Mouse (Mus musculus): Measurements from ENCODE around the gene Hlx. TPM values are rescaled to one million over a fixed set of nuclear protein-coding genes. Genes with fewer than 3 reads are reported as not detected.

Hlx gene
- polyA plus RNA-seq, 1 experiment from 2014 or later, result 7.7 TPM

GRCm38 (mm10) chr1:184718261-184719120 is 13.9 kb downstream of the Hlx start:
- H3K36me3 ChIP-seq (replicated peaks), result no peaks in the 10 kb centered on the region
- H3K9me3 ChIP-seq, result no peaks in the 10 kb centered on the region
- peaks cover 10% of the 10 kb centered on the region; the same call in 1 of the 2 replicates for H3K4me1 ChIP-seq
- H3K4me3 ChIP-seq, result 0 out of 2 replicates have a peak overlapping the region, but pooled peaks have one; percentile 28
- WGBS, result under 1% methylated on average over 41 of the region's 41 CpGs
- DNase-seq (ENCODE audit: low spot score), result peak; percentile 64
- H3K27ac ChIP-seq (replicated peaks), result no peak overlapping the region
- peaks cover 100% of the 10 kb centered on the region for H3K27me3 ChIP-seq (replicated peaks; ENCODE audit: low read depth, poor library complexity, severe bottlenecking)

DNA sequence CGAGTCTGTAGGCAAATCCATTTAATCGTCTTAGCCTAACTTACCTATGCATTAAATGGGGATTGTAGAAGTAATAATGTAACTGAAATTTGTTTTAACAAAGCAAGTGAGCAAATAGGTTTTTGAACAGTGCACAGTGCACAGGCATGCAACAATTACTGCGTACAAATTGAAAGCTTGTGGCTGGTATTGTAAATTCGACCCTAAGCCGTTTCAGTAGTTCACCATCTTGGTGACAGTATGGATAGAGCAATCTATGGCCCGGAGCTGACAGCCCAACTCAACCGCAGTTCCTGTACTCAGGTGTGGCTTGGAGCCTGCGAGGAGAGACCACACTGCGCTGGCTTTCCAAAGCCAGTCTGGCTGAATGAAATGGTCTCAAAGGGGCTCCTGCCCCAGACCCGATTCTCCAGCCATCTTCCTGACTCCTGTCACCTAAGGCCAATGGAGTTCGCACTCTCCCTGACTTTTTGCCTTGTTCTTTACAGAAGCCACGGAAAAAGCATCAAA is 14.7 kb downstream of the Hlx start:
- Histone ChIP-seq H3K9me3 (no peaks in the 10 kb centered on the region), H3K27ac (replicated peaks) (no peak overlapping the region)
- under 1% methylated on average over 12 of the region's 12 CpGs for WGBS

GRCm38 (mm10) chr1:184717016-184717568 is 15.3 kb downstream of the Hlx start:
- Histone ChIP-seq H3K9me3 (no peaks in the 10 kb centered on the region), H3K4me1 (peaks cover 10% of the 10 kb centered on the region; the same call in 1 of the 2 replicates), H3K36me3 (replicated peaks) (no peaks in the 10 kb centered on the region), H3K4me3 (no peak overlapping the region), H3K27me3 (replicated peaks; ENCODE audit: low read depth, poor library complexity, severe bottlenecking) (peaks cover 100% of the 10 kb centered on the region), H3K27ac (replicated peaks) (no peak overlapping the region)
- under 1% methylated on average over 18 of the region's 18 CpGs for WGBS
- peak; percentile 55 for DNase-seq (ENCODE audit: low spot score)

More for the DNA sequence above, 14.7 kb downstream of the Hlx start:
- Histone ChIP-seq H3K36me3 (replicated peaks) (no peaks in the 10 kb centered on the region), H3K27me3 (replicated peaks; ENCODE audit: low read depth, poor library complexity, severe bottlenecking) (peaks cover 100% of the 10 kb centered on the region), H3K4me1 (peaks cover 10% of the 10 kb centered on the region; the same call in 1 of the 2 replicates), H3K4me3 (no peak overlapping the region)
- DNase-seq (ENCODE audit: low spot score), result no peak

DNA sequence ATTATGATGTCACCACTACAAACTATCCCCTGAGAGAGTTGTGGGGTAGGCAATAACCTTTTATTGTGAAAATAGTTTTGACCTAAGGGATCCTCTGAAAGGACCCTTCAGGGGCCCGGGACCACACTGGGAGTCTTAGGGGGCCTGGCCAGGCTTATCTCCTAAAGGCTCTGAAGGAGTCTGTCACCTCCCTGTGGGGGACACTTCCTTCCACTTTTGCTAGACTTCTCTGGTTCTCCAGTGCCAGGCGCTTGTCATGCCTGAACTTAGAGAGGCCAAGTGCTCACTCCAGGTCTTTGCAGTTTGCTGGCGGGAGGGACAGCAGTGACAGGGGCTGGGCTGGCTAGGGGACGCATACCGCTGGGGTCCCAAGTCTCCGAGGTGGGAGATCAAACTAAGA is 16.3 kb downstream of the Hlx start:
- Histone ChIP-seq H3K36me3 (replicated peaks) (no peaks in the 10 kb centered on the region), H3K27me3 (replicated peaks; ENCODE audit: low read depth, poor library complexity, severe bottlenecking) (peaks cover 94% of the 10 kb centered on the region), H3K27ac (replicated peaks) (no peak overlapping the region), H3K4me3 (no peak overlapping the region), H3K9me3 (no peaks in the 10 kb centered on the region), H3K4me1 (peaks cover 10% of the 10 kb centered on the region; the same call in 1 of the 2 replicates)
- peak; percentile 23 for DNase-seq (ENCODE audit: low spot score)
- WGBS, result under 1% methylated on average over 6 of the region's 6 CpGs

- peaks cover 10% of the 10 kb centered on the region; the same call in 1 of the 2 replicates for H3K4me1 ChIP-seq
- no peak overlapping the region for H3K27ac ChIP-seq (replicated peaks)
- no peaks in the 10 kb centered on the region for H3K36me3 ChIP-seq (replicated peaks)
- H3K4me3 ChIP-seq, result no peak overlapping the region
- peaks cover 90% of the 10 kb centered on the region for H3K27me3 ChIP-seq (replicated peaks; ENCODE audit: low read depth, poor library complexity, severe bottlenecking)
- 24% methylated on average over 6 of the region's 6 CpGs for WGBS
- no peak for DNase-seq (ENCODE audit: low spot score)
- H3K9me3 ChIP-seq, result no peaks in the 10 kb centered on the region
Measured at GRCm38 (mm10) chr1:184715693-184716092, 16.7 kb downstream of the Hlx start.

DNA sequence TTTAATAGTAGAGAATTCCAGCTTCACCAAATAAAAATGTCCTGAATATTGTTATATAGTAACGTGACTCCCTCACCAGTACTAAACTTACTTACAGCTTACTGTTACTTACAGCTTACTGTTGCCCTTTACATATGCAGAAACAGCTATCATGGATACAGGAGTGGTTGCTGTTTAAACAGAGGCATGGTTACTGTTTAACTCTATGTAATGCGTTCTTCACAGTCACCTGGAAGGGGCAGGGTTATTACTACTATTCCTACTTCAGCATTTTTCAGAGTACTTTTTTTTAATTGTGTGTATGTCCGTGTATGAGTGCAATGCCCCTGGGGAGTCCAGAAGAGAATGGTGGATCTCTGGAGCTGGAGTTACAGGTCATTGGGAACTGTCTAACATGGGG is 17.9 kb downstream of the Hlx start:
- Histone ChIP-seq H3K9me3 (no peaks in the 10 kb centered on the region), H3K4me3 (no peak overlapping the region), H3K27me3 (replicated peaks; ENCODE audit: low read depth, poor library complexity, severe bottlenecking) (peaks cover 83% of the 10 kb centered on the region), H3K4me1 (peaks cover 10% of the 10 kb centered on the region; the same call in 1 of the 2 replicates), H3K27ac (replicated peaks) (no peak overlapping the region), H3K36me3 (replicated peaks) (no peaks in the 10 kb centered on the region)
- WGBS, result 28% methylated on average over 3 of the region's 3 CpGs
- DNase-seq (ENCODE audit: low spot score), result no peak

DNA sequence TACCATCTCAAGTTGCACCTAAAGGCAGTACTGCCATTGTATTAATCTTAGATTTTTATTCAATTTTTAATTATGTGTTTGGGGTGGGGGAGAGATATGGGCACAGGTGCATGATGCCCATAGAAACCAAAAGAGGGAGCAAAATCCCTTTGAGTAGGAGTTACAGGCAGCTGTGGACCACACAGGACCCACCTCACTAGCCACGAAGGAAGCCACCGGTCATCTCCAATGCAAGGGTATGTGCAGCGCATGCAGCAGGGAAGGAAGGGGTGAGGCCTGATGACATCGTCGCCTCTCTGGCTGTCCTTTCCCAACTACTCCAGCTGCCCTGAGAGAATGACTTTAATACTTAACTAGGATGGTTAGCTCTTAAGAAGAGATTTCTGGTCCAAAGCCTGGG is 18.7 kb downstream of the Hlx start:
- H3K4me3 ChIP-seq, result no peak overlapping the region
- H3K9me3 ChIP-seq, result no peaks in the 10 kb centered on the region
- 56% methylated on average over 5 of the region's 5 CpGs for WGBS
- peaks cover 10% of the 10 kb centered on the region; the same call in 1 of the 2 replicates for H3K4me1 ChIP-seq
- H3K27me3 ChIP-seq (replicated peaks; ENCODE audit: low read depth, poor library complexity, severe bottlenecking), result peaks cover 83% of the 10 kb centered on the region
- no peak overlapping the region for H3K27ac ChIP-seq (replicated peaks)
- no peaks in the 10 kb centered on the region for H3K36me3 ChIP-seq (replicated peaks)
- no peak for DNase-seq (ENCODE audit: low spot score)

GRCm38 (mm10) chr1:184707532-184708248 is 24.7 kb downstream of the Hlx start:
- no peak for DNase-seq (ENCODE audit: low spot score)
- Histone ChIP-seq H3K27ac (replicated peaks) (no peak overlapping the region), H3K4me1 (no peaks in the 10 kb centered on the region), H3K4me3 (no peak overlapping the region), H3K36me3 (replicated peaks) (no peaks in the 10 kb centered on the region), H3K9me3 (no peaks in the 10 kb centered on the region), H3K27me3 (replicated peaks; ENCODE audit: low read depth, poor library complexity, severe bottlenecking) (peaks cover 25% of the 10 kb centered on the region)
- 72% methylated on average over 4 of the region's 4 CpGs for WGBS

- Histone ChIP-seq H3K27me3 (replicated peaks; ENCODE audit: low read depth, poor library complexity, severe bottlenecking) (peaks cover 14% of the 10 kb centered on the region), H3K36me3 (replicated peaks) (no peaks in the 10 kb centered on the region), H3K27ac (replicated peaks) (no peak overlapping the region), H3K9me3 (no peaks in the 10 kb centered on the region), H3K4me1 (no peaks in the 10 kb centered on the region), H3K4me3 (no peak overlapping the region)
- 33% methylated on average over 3 of the region's 3 CpGs for WGBS
- no peak for DNase-seq (ENCODE audit: low spot score)
Measured at GRCm38 (mm10) chr1:184704901-184705300, 27.5 kb downstream of the Hlx start.

DNA sequence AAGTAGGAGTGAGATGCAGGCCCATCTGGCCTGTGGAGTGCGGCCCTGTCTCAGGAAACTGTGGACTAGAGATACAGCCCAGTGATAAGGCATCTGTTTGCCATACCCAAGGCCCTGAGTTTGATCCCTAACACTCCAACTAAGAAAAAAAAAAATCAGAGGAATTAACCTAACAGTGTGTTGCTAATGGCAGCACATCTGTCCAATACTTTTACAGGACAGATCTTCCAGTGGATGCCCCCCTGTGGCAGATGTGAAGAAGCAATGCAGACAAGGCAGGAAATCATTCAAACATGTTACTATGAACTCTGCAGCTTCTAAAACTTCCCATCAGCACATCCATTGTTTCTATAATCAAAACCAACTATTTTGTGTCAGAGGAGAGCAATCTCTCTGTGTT is 33.1 kb downstream of the Hlx start:
- Histone ChIP-seq H3K4me3 (no peak overlapping the region), H3K27me3 (replicated peaks; ENCODE audit: low read depth, poor library complexity, severe bottlenecking) (no peaks in the 10 kb centered on the region), H3K36me3 (replicated peaks) (no peaks in the 10 kb centered on the region), H3K27ac (replicated peaks) (no peak overlapping the region), H3K9me3 (0 out of 2 replicates have a peak, but pooled peaks cover 2% of the 10 kb centered on the region), H3K4me1 (no peaks in the 10 kb centered on the region)
- 85% methylated on average over 1 of the region's 1 CpGs for WGBS
- no peak for DNase-seq (ENCODE audit: low spot score)

- Histone ChIP-seq H3K4me3 (no peak overlapping the region), H3K4me1 (0 out of 2 replicates have a peak, but pooled peaks cover 3% of the 10 kb centered on the region), H3K27me3 (replicated peaks; ENCODE audit: low read depth, poor library complexity, severe bottlenecking) (no peaks in the 10 kb centered on the region), H3K36me3 (replicated peaks) (no peaks in the 10 kb centered on the region), H3K9me3 (0 out of 2 replicates have a peak, but pooled peaks cover 2% of the 10 kb centered on the region), H3K27ac (replicated peaks) (no peak overlapping the region)
- WGBS, result 79% methylated on average over 2 of the region's 2 CpGs
- no peak for DNase-seq (ENCODE audit: low spot score)
Measured at GRCm38 (mm10) chr1:184695451-184695850, 37.0 kb downstream of the Hlx start.

- Histone ChIP-seq H3K36me3 (replicated peaks) (no peaks in the 10 kb centered on the region), H3K9me3 (no peaks in the 10 kb centered on the region), H3K4me3 (no peak overlapping the region), H3K27ac (replicated peaks) (no peak overlapping the region), H3K27me3 (replicated peaks; ENCODE audit: low read depth, poor library complexity, severe bottlenecking) (no peaks in the 10 kb centered on the region), H3K4me1 (0 out of 2 replicates have a peak, but pooled peaks cover 3% of the 10 kb centered on the region)
- WGBS, result 84% methylated on average over 10 of the region's 10 CpGs
- no peak for DNase-seq (ENCODE audit: low spot score)
Measured at GRCm38 (mm10) chr1:184692204-184692904, 40.1 kb downstream of the Hlx start.
